Mouse (Mus musculus) kidney, embryonic 15.5 days (tissue): ENCODE measurements around the gene Plp1. TPM values are rescaled to one million over a fixed set of nuclear protein-coding genes. Genes with fewer than 3 reads are reported as not detected.

ENCODE experiments used
- ATAC-seq: fragments of 200-750 bp; cut with Nextera tagmentation; replicated peaks from 2 replicates; pipeline ENCODE4 v1.8.0; 2017; ENCODE audit warnings: moderate TSS enrichment; ENCODE audit not compliant: low FRiP score
- H3K27ac ChIP-seq: fragments of 300-500 bp; sonication (generic); 2 replicates; pipeline ENCODE4 v1.5.1; 2015; ENCODE audit warnings: mild to moderate bottlenecking, inconsistent platforms
- H3K27me3 ChIP-seq: fragments of 300-500 bp; sonication (generic); 2 replicates; pipeline ENCODE4 v1.6.1; 2015; ENCODE audit warnings: inconsistent platforms
- H3K36me3 ChIP-seq: fragments of 300-500 bp; sonication (generic); 2 replicates; pipeline ENCODE4 v1.6.1; 2015; ENCODE audit warnings: inconsistent platforms
- H3K4me1 ChIP-seq: fragments of 300-500 bp; sonication (generic); 2 replicates; pipeline ENCODE4 v1.6.1; 2015; ENCODE audit warnings: inconsistent platforms
- H3K4me2 ChIP-seq: fragments of 300-500 bp; sonication (generic); 2 replicates; pipeline ENCODE4 v1.6.1; 2015; ENCODE audit warnings: moderate library complexity, mild to moderate bottlenecking, inconsistent platforms
- H3K4me3 ChIP-seq: fragments of 300-500 bp; sonication (generic); replicated peaks from 2 replicates; pipeline ENCODE4 v1.5.1; 2015; ENCODE audit warnings: mild to moderate bottlenecking, inconsistent platforms
- H3K9ac ChIP-seq: fragments of 300-500 bp; sonication (generic); 2 replicates; pipeline ENCODE4 v1.6.1; 2015; ENCODE audit warnings: mild to moderate bottlenecking, inconsistent platforms
- H3K9me3 ChIP-seq: fragments of 300-500 bp; sonication (generic); replicated peaks from 2 replicates; pipeline ENCODE4 v1.6.1; 2016; ENCODE audit warnings: inconsistent platforms
- WGBS: fragments of 180-500 bp; shearing (Covaris S2); methylation state at CpG from one replicate; pipeline ENCODE4 v1.1.7; 2015; ENCODE audit warnings: mixed read lengths; 5-methylcytosine and 5-hydroxymethylcytosine counted together
- polyA plus RNA-seq: library from polyadenylated mRNA; unstranded; fragments of >200 nt; fragmentation: Nextera tagmentation; extraction: Ambion mirVana; gene quantifications from 2 replicates; pipeline ENCODE4 v1.2.1, GENCODE M21; 2015

The Plp1 gene
- polyA plus RNA-seq, 1 experiment from 2014 or later: 4.7 TPM

DNA sequence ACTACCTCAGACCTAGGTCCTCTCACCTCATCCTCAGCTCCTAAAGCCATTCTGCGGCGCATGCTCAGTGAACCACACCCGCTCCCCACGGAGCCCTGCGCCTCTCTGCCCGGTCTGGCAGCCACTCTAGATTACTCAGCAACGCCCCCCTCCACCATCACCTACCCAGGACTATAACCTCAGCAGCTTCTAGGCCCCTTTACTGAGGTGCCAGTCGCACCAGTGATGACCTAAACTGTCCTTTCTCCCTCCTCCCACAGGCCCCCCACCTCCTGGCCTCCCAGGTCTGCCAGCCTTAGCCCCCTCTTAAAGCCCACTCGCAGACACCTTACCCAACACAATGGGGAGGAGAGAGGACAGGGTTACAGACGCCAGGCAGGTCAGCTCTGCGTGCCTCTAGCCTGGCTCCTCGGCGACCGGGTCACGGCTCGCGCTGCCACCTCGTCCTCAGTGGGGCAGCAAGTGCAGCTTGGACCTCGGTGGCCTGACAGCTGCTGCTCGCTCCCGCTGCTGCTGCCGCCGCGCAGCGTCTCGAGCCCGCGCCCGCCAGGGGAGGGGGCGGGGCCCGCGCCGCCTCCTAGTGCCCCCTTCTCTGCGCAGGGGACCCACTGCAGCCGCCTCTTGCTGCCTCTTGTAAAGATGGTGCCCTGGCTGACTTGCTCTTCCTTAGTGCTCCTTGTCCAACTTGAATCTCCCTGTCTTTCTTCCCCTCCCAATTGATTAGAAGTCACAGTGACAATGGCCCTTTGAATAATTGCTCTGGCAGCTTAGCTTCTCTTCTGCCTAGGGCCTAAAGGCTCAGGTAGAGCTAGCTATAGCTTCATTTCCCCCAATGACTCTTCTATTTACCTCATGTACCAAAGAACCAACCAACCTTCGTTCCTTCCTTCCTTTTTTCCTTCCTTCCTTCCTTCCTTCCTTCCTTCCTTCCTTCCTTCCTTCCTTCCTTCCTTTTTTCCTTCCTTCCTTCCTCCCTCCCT lies 45.9 kb downstream of the Plp1 start, which contains the start of gene Rab9b:
Gene Rab9b (minus strand): TSS at position 695 of the 980 bp plus-strand sequence.
- no peaks in the 10 kb centered on the region for H3K36me3 ChIP-seq
- peak within 1 kb of the TSS; percentile 46 for H3K4me3 ChIP-seq
- H3K4me2 ChIP-seq: peak within 1 kb of the TSS; percentile 74
- no peak within 1 kb of the TSS for H3K27ac ChIP-seq
- no peaks in the 10 kb centered on the region for H3K4me1 ChIP-seq
- 0 out of 2 replicates have a peak within 1 kb of the TSS, but pooled peaks have one; percentile 10 for H3K9ac ChIP-seq
- H3K27me3 ChIP-seq: peaks cover 43% of the 10 kb centered on the region
- ATAC-seq: peak; percentile 81
- H3K9me3 ChIP-seq: no peaks in the 10 kb centered on the region
- WGBS: 18% methylated on average over 34 of the region's 36 CpGs

Other genes with a start within 250 kb of the Plp1 start
- gene Tceal3, start 231.8 kb upstream of the Plp1 start, polyA plus RNA-seq: 9.2 and 10.5 TPM in 2 replicates
- 10.4 and 11.8 TPM in 2 replicates for gene Tceal1, start 114.7 kb upstream of the Plp1 start, polyA plus RNA-seq
- gene Morf4l2, start 79.0 kb upstream of the Plp1 start, polyA plus RNA-seq: 557 and 568 TPM in 2 replicates
- gene Glra4, start 42.5 kb upstream of the Plp1 start, polyA plus RNA-seq: 0.09 TPM in 1 of 2 replicates, not detected in the other
- gene Rab9b, start 46.1 kb downstream of the Plp1 start, polyA plus RNA-seq: 0.19 and 0.25 TPM in 2 replicates
- not detected in 2 replicates for gene H2bfm, start 104.7 kb downstream of the Plp1 start, polyA plus RNA-seq
- gene Tmsb15b2, start 152.8 kb downstream of the Plp1 start, polyA plus RNA-seq: 37.5 and 45.9 TPM in 2 replicates
- gene Tmsb15l, start 154.2 kb downstream of the Plp1 start, polyA plus RNA-seq: 1.8 and 2.4 TPM in 2 replicates
- gene Tmsb15b1, start 154.2 kb downstream of the Plp1 start, polyA plus RNA-seq: 23.3 and 27.1 TPM in 2 replicates
- 23.4 and 27.9 TPM in 2 replicates for gene Zcchc18, start 170.5 kb downstream of the Plp1 start, polyA plus RNA-seq
- gene Slc25a53, start 215.6 kb downstream of the Plp1 start, polyA plus RNA-seq: 8.6 and 10.6 TPM in 2 replicates
- 12.0 and 12.6 TPM in 2 replicates for gene Fam199x, start 226.9 kb downstream of the Plp1 start, polyA plus RNA-seq